Mouse (Mus musculus): ENCODE measurements around the gene Oosp2.

- no peak for TF ChIP-seq CTCF (IDR thresholded peaks at IDR 0.05; ENCODE audit: control insufficient read depth, insufficient read depth, insufficient read length)
- no peak for TF ChIP-seq CEBPB (IDR thresholded peaks at IDR 0.05; ENCODE audit: low read depth)
- no peak for TF ChIP-seq MAX (IDR thresholded peaks at IDR 0.05)
- TF ChIP-seq USF1 (IDR thresholded peaks at IDR 0.05; ENCODE audit: low read depth) = no peak
- no peak for TF ChIP-seq MYOG (IDR thresholded peaks at IDR 0.05; ENCODE audit: control insufficient read depth, extremely low read depth, insufficient read length)
Observed at GRCm38 (mm10) chr19:11635572-11635971, 24.8 kb downstream of the Oosp2 start.

Measured in C2C12 (cell line).